Mouse (Mus musculus) lung, postnatal 25 days (tissue): ENCODE results near the gene Ttll12.

ENCODE experiments used
- DNase-seq: peaks from one replicate; pipeline ENCODE4 v3.0.0; 2022; ENCODE audit warnings: low spot score

Ttll12 gene

DNA sequence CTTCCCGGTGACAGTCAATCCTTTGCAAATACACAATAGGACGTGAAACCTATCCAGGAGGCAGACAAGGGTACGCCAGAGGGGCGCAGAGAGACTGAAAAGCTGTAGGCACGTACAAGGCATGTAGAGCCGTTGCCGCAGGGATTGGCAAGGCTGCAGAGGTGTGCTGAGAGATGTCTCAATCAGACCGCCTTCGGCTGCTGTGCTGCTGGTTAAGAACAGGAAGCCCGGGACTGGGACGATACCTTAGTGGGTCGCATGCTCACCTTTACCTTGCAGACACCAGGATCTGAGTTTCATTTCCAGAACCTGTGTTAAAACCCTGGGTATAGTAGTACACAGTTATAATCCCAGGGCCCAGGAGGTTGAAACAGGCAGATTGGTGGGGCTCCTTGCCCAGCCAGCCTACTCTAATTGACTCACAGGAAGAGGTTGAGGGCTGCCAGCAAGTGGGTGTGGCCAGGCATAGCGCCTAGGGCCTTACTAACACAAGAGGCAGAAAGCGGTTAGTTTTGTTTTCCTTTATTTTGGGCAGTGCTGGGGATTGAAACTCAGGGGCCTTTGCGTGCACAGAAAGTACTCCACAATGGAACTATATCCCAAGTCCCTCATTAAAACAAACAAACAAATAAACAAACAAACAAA is 32.2 kb downstream of the Ttll12 start:
- DNase-seq: peak; percentile 93

- no peak for DNase-seq
Observed at GRCm38 (mm10) chr15:83560941-83561477, 33.9 kb downstream of the Ttll12 start.

- DNase-seq: peak; percentile 87
Observed at GRCm38 (mm10) chr15:83555161-83555974, 39.6 kb downstream of the Ttll12 start.

DNA sequence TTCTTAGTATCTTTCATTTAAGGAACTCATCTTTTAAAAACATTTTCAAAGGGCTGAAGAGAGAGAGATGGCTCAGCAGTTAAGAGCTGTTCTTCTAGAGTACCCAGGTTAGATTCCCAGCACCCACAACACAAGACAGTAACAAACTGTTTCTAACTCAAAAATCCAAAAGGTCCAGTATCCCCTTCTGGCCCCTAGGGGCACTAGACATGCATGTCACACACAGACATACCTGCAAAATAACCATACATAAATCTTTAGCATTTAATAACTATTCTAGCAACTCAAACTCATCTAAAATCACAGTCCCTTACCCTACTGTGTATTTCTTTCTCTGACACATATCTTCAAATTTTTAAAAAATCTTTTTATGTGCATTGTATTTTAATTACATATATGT is 41.1 kb downstream of the Ttll12 start:
- no peak for DNase-seq

DNA sequence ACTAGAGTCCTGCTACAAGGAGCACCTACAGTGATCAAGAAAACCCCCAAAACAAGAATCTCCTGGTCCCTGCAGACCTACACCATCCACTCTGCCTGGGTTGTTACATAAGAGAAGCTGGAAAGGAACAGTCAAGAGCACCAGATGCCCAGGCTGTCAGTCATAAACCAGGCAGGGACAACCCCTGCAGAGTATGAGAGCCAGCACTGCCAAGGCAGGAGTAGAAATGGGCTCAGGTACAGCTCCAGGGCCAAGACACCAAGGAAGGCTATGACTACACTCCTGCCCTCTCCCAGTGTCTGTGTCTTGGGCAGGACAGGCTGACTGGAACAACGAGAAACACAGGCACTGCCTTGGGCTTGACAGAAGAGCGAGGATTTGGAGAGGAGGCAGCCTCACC is 44.8 kb downstream of the Ttll12 start:
- DNase-seq: no peak

- no peak for DNase-seq
Observed at GRCm38 (mm10) chr15:83547144-83547543, 47.8 kb downstream of the Ttll12 start.

DNA sequence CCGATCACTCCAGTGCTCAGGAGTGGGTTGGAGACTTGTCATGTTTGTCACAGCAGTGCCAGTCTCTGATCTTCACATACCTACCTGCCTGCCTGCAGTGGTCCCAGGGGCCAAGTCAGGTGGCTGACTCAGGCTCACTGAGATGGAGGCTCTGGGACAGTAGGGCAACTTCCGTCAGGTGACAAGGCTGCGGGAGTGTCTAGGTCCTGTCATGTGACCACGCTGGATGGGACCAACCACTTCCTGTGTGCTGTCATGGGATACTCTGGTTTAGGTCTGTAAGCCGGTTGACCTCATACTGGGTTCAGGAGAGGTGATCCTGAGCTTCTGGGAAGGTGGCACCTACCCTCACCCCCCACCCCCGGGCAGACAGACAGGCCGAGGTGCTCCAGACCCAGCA is 48.9 kb downstream of the Ttll12 start:
- no peak for DNase-seq

GRCm38 (mm10) chr15:83541647-83542287 is 53.2 kb downstream of the Ttll12 start:
- no peak for DNase-seq

GRCm38 (mm10) chr15:83539905-83540304 is 55.1 kb downstream of the Ttll12 start:
- peak; percentile 64 for DNase-seq

DNA sequence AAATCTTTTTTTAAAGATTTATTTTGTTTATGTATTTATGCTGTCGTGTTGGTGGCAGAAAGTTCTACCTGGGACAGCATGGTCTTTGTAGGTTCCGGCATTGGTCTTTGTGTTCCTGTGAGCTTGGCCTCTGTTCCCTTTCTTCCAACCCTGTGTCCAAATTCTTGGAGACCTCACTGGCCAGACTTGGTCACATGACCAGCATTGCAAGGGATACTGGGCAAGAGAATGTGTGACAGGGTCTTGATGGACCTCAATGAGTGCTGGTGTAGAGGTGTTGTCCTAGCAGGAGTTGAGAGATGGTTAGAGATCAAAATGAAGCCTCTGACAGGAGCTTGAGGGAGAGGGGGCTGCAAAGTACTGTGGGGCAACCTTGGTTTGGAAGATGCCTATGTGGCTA is 56.1 kb downstream of the Ttll12 start:
- no peak for DNase-seq

DNA sequence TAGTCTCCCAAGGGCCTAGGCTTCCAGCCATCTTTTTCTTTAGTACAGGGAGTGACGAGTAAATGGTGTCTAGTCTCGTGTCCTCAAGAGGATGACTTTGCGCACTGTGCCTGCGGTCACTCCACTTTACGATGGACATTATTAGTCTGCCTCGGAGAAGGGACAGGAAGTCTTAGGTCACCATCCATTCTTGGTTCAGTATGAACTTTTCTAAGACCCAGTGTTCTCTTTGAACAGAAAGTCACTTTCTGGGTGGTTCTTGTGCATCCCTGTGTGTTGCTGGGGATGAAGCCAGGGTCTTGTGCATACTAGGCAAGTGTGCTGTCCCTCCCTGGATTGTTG is 59.1 kb downstream of the Ttll12 start:
- DNase-seq: no peak

DNA sequence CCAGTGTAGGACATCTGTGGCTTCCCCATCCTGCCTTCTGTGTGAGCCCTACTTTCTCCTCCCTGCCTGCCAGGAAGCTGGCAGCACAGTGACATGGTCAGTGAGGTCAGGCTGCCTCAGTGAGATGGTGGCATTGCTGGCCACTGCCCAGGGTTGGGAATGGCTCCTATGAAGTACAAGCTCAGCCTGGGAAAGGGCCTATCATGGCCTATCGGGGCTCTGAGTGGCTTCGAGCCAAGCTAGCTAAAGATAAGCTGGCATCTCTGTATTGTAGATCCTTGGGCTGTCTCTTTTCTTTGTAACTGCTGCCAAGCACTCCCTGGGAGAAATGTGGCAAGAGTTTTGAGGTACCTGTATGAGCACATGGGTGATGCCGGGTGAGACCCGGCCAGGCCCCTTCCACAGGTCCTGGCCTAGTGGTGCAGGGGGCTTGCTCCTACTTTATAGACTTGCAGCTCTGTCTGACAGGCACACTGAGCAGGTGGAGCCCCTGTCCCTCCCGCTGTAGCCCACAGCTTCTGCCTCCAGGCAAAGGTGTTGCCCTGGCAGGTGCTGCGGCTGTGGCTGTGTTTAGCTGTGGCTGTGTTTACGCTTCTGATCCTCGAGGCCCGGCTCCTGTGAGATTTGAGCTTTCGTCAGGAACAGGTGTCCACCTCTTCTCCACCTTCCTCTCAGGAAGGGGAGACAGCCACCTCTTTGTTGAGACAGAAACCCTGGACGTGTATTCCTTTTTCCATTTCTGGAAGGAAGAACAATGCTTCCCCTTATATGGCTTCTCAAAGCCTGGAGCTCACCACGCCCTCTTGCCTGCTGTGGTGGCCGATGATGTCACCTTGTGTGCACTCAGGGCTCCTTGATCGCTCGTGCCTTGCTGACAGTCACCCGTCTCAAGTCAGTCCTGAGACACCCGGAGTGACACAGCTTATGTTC is 59.7 kb downstream of the Ttll12 start:
- DNase-seq: peak; percentile 58

GRCm38 (mm10) chr15:83532606-83533005 is 62.4 kb downstream of the Ttll12 start:
- no peak for DNase-seq

DNA sequence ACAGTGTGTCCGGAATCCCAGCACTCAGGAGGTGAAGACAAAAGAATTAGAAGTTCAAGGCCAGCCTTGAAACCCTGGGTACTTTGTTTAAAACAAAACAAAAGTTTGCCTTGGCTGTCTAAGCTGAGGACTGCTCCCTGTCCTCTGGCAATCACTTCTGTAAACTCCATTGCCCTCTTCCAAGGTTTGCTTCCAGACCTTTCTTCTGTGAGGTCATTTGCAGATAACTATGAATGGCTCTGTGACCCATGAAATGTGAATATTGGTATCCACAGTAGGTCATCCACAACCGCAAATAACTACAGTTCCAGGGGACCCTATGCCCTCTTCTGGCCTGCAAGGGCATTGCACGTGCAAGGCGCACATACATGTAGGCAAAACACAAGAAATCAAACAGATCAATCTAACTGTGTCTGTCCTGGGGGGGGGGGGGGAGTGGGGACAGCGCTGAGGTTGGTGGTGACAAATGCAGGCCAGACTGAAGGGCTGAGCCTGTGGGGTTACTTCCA is 62.9 kb downstream of the Ttll12 start:
- DNase-seq: no peak

DNA sequence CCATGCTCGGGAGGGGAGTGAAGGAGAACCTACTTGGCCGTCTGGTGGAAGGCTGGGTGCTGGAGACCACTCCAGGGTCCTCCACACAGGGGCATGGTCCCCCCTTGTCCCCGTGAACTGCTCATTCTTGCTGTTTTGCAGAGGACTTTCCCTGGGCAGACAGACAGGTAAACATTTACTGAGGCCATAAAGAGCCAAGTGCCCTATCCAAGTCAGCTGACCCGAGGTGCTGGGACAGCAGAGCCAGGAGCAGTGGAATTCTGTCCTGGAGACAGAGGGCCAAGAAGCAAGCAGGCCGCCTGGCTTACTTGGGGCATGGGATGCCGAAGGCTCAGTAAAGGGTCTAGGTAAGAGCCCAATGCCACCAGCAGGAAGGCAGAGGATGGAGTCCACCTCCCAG is 64.3 kb downstream of the Ttll12 start:
- peak; percentile 61 for DNase-seq

DNA sequence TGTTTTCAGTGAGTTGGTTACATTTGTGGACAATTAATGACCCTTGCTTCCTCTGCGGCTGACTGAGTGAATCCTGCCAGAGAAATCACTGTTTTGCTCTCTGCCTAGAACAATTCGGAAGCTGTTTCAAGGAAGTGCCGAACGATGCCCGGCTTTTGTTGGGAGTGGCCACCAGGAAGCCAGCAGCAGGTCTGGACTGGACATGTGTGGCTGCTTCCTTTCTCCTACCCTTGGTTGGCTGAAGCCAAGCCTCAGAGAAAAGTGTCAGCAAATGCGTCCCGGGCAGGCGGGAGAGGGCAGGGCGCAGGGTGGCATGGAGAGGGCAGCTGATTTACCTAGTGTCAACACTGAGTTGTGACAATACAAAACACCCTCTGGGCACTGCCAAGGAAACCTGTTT is 64.7 kb downstream of the Ttll12 start:
- peak; percentile 83 for DNase-seq

GRCm38 (mm10) chr15:83529765-83530164 is 65.2 kb downstream of the Ttll12 start:
- peak; percentile 65 for DNase-seq

GRCm38 (mm10) chr15:83528892-83529291 is 66.1 kb downstream of the Ttll12 start:
- no peak for DNase-seq

DNA sequence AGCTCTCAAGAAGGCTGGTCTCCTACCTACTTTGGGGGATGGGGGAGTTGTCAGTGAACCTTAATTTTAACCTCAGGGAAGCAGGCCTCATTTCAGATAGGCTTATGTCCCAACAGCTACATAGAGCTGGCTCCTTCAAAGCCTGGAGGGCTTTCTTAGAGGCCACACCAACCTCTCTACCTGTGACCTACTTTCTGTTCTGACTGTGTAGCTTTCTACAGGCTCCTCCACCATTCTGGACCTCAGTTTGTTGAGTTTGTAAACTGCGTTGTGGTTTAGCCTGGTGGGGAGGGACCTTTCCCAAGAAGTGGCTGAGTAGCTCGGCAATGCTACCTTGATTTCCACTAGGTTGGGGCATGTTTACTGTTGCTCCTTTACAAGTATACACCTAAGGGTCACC is 67.2 kb downstream of the Ttll12 start:
- no peak for DNase-seq

GRCm38 (mm10) chr15:83527092-83527437 is 67.9 kb downstream of the Ttll12 start:
- DNase-seq: no peak

- peak; percentile 67 for DNase-seq
Observed at GRCm38 (mm10) chr15:83526424-83527091, 68.4 kb downstream of the Ttll12 start, which contains the start of gene Bik. Gene Bik (plus strand): TSS chr15:83526862.
